ENCODE assay signal across 18 mouse cellular contexts in the genomic region with DNA sequence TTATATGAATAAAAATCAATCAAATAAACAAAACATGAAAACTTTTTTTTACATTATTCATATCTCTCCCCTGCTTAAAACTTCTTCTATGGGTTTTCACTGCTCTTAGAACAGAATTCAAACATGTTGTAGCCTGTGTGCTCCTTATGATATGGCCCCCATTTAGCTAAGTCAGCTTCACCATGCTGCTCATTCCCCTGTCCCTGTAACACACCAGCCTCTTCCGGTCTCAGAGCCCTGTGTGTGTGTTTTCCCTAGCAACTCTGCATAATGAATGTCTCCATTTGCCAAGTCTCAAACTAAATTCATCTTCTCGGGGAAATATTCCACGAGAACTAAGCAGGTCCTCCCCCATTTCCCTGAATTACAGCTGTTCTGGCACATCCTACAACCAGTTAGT.
"Had no signal": no experiment of that assay in that cellular context is flagged by ENCODE, and none has a peak within 500 bp of the region (broad histone marks: within the 10 kb centered on the region; RNA-seq: fewer than 3 reads in every experiment).

No protein-coding gene starts in this region.

- H3K9me3 ChIP-seq: lung, embryonic 15.5 days; megakaryocyte, embryonic 14.5 days; midbrain, embryonic 13.5 days; midbrain, embryonic 15.5 days; neural tube, embryonic 12.5 days; stomach, embryonic 15.5 days had no signal

- H3K9ac ChIP-seq: liver, postnatal 0 days; lung, embryonic 15.5 days; midbrain, embryonic 13.5 days; midbrain, embryonic 15.5 days; neural tube, embryonic 12.5 days; stomach, embryonic 15.5 days had no signal

- H3K36me3 ChIP-seq: lung, embryonic 15.5 days; midbrain, embryonic 13.5 days; midbrain, embryonic 15.5 days; neural tube, embryonic 12.5 days; stomach, embryonic 15.5 days had no signal

- H3K27ac ChIP-seq: lung, embryonic 15.5 days; macrophage; midbrain, embryonic 13.5 days; midbrain, embryonic 15.5 days; neural tube, embryonic 12.5 days; stomach, embryonic 15.5 days; stomach, postnatal 0 days had no signal

- H3K27me3 ChIP-seq: lung, embryonic 15.5 days; megakaryocyte, embryonic 14.5 days; midbrain, embryonic 13.5 days; midbrain, embryonic 15.5 days; neural tube, embryonic 12.5 days; stomach, embryonic 15.5 days had no signal

- H3K4me3 ChIP-seq: lung, embryonic 15.5 days; megakaryocyte, embryonic 14.5 days; midbrain, embryonic 13.5 days; midbrain, embryonic 15.5 days; neural tube, embryonic 12.5 days; stomach, embryonic 15.5 days had no signal

- H3K4me2 ChIP-seq: lung, embryonic 15.5 days; midbrain, embryonic 11.5 days; midbrain, embryonic 13.5 days; midbrain, embryonic 15.5 days; neural tube, embryonic 12.5 days; stomach, embryonic 15.5 days had no signal

- DNase-seq: liver, postnatal 0 days; lung, adult 2 months; lung, postnatal 14 days; lung, postnatal 36 days; right cerebral cortex, postnatal 14 days; thymus, adult 2 months; thymus, postnatal 25 days; thymus, postnatal 4 days had no signal

- H3K4me1 ChIP-seq: lung, embryonic 15.5 days; megakaryocyte, embryonic 14.5 days; midbrain, embryonic 13.5 days; midbrain, embryonic 15.5 days; neural tube, embryonic 12.5 days; stomach, embryonic 15.5 days had no signal

- ATAC-seq: liver, postnatal 0 days; lung, postnatal 0 days; midbrain, embryonic 13.5 days; midbrain, embryonic 15.5 days had no signal
